Mouse (Mus musculus): ENCODE measurements around the gene Arnt2.

Gene Arnt2

GRCm38 (mm10) chr7:84284974-84285373 lies 125.0 kb downstream of the Arnt2 start:
- no peak for DNase-seq

DNA sequence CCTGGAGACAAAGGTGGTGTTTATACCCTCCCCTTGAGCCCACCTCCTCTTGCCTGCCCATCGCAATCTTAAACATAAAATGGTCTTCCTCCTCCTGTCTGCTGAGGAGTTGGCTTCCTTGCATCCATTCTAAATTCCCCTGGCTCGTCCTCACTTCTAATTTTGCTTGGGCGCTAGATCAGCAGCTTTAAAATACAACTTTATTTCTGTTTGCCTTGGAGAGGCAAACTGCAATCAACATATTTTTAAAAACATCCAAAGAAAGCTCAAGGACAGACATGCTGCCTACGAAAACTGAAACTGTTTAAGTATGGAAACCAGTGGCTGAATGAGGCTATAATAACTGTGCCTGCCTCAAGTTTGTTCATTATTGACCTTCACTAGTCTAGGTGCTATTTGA lies 127.7 kb downstream of the Arnt2 start:
- no peak for DNase-seq

GRCm38 (mm10) chr7:84279231-84279630 lies 130.7 kb downstream of the Arnt2 start:
- DNase-seq = no peak

- DNase-seq = no peak
Observed at GRCm38 (mm10) chr7:84275312-84275711, 134.7 kb downstream of the Arnt2 start.

GRCm38 (mm10) chr7:84273930-84274329 lies 136.0 kb downstream of the Arnt2 start:
- DNase-seq = no peak

DNA sequence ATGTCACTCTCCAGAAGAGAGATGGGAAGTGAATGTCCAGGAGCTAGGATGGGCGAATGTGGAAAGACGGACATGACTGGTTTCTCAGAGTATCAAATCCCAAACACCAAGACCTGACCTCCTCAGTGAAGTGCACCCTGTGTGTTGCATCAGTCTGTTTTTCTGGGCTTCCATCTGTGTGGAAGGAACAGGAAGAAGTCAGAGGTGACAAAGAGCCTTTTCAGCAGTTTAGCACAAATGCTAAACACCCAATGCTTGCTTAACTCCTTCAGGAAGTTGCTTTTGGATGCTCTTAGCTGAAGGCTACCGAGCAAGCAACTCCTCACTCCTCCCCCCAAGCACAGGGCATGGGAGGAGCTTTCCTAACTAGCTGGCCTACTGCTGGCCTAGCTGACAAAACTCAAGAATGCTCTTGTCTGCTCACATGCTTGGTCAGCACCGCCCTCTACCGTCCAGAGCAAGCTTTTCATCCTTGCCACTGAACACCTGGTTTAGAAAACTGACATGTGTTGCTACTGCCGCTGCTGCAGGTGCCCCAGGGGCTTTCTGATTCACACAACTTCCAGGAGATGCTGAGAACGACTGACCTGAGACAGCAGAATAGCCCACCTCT lies 137.7 kb downstream of the Arnt2 start:
- DNase-seq = peak; percentile 84

GRCm38 (mm10) chr7:84271429-84271828 lies 138.5 kb downstream of the Arnt2 start:
- no peak for DNase-seq

DNA sequence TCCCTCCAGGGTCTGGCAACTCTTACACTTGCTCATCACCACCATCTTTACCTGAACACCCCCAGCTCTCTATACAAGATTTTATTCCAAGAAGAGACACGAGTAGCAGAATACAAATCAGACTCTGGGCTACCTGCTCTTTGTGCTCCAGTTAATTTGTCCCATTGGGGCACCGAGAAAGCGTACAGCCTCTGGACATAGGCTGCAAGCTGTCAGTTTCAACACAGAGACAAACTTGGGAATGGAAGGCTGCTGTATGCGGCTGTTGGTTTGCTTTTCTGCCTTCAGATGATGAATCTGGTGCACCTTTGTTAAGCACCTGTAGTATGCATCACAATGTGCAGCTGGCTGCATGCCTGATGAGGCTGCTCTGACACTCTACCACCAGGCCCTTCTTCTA lies 146.5 kb downstream of the Arnt2 start:
- no peak for DNase-seq

- no peak for DNase-seq
Observed at GRCm38 (mm10) chr7:84261341-84261740, 148.6 kb downstream of the Arnt2 start.

- no peak for DNase-seq
Observed at GRCm38 (mm10) chr7:84260401-84260800, 149.6 kb downstream of the Arnt2 start.

DNA sequence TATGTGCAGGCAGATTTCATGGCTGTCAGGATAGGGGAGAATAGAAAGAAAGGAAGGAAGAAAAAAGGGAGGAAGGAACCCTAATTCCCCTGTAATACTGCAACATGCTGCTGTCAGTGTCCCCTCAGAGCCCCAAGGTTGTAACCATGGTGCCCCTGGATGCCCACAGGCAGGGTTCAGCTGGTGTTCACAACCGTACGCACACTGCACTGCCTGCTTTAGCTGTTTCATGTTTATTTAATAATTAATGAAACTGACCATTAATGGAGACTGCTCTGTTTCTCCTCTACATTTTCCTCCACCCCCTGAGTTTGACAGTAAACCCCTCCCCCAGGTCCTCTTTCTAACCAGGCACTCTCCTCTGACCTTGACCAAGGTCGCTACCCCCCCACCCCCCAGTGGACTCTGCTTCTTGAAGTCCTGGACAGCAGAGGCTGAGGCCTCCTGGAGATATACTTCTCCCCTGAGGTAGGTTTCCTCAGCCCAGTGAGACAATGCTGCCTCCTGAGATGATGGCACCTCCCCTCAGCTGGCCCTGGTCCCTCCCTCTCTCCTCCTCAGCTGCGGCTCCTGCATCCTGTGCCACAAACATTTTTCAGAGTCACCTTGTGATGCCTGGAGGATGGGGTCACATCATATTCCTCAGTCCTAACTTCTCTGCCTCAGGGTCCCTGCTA lies 150.5 kb downstream of the Arnt2 start:
- DNase-seq = no peak

GRCm38 (mm10) chr7:84256661-84257060 lies 153.3 kb downstream of the Arnt2 start:
- no peak for DNase-seq

GRCm38 (mm10) chr7:84256245-84256644 lies 153.7 kb downstream of the Arnt2 start:
- DNase-seq = no peak

DNA sequence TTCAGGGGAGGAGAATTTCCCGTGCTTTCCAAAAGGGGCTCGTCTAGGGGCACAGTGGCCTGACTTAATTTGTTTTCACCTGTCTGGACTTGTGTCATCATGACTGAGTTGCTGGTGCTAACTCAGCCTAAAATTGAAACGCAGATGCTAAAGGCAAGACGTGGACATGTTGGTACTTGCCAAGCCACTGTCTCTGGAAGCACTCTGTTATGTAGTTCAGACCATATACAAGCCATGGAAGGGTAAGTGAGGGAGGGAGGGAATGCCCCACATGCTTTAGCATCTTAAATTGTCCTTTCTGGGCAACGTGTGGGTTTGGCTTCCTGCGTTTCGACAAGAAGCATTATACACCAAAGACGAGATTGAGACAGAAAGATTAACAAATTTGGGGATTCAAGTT lies 155.1 kb downstream of the Arnt2 start:
- peak; percentile 5 for DNase-seq

DNA sequence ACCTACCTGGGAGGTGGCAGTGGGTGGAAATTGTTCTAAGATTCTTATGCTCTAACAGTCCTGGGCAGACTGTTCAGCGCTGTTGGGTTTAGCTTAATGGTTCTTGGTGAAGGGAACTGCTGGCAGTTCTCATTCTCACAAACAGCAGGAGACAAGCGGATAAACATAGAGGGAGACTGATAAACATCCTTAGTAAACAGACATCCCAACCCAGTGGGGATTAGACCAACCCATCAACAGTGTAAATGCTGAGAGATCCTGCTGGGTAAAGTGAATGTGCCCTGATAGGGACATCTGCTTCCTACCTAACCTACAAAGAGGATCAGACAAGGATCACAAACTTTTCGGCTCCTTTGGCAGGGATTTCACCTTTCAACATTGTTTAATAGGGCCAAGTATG lies 155.7 kb downstream of the Arnt2 start:
- DNase-seq = no peak

GRCm38 (mm10) chr7:84251667-84252066 lies 158.3 kb downstream of the Arnt2 start:
- DNase-seq = no peak

DNA sequence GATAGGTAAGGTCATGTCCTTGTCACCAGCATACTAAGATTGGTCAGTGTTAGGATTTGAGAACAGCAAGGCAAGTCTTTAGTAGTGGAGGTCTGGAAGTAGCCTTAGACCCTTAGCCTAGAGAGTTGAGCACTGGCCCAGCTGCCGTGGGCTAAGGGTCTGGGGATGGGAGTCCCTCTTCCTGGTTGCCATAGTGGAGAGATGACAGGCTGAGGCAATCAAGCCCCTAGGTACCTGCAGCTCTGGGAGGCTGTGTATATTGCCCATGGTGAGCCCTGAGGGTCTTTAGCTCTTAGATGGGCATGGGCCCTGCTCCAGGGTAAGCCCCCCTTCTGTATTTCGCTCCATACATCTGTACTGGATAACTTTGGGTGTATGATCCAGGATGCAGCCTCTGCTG lies 159.2 kb downstream of the Arnt2 start:
- no peak for DNase-seq

- DNase-seq = no peak
Observed at GRCm38 (mm10) chr7:84249951-84250350, 160.0 kb downstream of the Arnt2 start.

- DNase-seq = no peak
Observed at GRCm38 (mm10) chr7:84249381-84249780, 160.6 kb downstream of the Arnt2 start.

DNA sequence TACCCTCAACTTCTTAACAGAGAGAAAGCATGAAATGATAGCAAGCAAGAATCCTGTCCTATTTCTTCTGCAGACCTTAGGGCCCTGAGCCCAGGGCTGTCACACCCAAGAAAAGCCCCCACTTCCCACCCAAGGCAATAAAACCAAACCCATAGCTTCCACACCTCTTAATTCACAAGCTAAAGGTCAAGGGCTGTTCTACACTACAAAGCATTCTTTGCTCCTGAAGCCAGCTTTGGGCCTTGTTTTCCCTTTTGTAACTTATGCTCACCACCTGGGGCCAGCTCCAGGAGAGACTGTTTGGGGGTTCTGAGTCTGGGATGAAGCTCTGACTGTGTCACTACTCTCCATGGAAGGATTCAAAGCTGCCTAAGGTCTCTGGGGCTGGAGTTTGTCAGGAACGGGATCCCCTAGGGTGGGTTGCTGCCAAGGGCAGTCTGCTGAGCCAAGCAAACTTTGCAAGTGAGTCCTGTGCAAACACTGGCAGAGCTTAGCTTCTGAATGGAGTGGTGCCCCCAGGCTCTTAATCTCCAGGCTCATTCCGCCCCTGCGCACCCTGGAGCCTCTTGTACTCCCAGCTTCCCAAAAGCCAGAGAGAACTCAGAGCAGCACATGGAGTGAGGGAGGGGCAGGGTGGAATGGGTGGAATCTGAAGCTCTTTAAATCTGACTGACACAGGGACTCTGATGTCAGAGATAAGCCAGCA lies 161.9 kb downstream of the Arnt2 start:
- no peak for DNase-seq

GRCm38 (mm10) chr7:84246878-84247277 lies 163.1 kb downstream of the Arnt2 start:
- no peak for DNase-seq

- DNase-seq = no peak
Observed at GRCm38 (mm10) chr7:84246093-84246492, 163.9 kb downstream of the Arnt2 start.

DNA sequence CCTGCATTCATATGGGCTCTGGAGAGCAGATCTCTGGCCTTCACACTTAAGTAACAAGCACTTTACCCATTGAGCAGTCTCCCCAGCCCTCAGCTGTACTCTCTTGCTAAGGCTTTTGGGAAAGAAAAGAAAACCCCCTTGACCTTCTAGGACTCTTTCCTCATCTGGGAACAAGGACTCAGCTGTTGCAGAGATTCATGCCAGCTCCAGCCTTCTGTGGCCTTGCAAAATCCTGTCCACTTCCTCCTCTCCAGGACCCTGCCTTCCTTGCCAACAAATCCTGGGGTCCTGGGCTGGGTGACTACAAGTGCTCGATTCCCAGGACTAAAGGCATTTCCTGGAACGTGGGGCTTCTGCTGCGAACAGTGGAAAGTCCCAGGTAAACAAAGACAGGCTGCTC lies 169.6 kb downstream of the Arnt2 start:
- DNase-seq = no peak

DNA sequence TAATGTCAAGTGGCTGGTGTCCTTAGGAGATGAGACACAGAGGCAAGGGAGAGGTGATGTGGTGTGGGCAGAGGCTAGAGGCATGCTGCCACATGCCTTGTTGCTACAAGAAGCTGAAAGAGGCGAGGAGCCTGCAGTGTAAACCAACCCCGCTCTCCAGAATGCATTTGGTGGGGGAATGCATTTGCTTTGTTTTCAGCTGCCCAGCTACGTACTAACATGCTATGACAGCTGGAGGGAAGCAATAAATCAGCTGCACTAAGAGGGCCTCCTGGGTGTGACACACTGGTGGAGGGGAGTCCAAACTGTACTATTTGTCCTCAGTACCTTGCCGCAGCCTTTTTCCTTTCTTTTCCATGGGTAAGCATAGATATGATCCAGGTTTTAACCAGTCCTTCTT lies 172.3 kb downstream of the Arnt2 start:
- DNase-seq = peak; percentile 39
